ENCODE assay signal across 30 mouse cellular contexts in genomic region chr12:112543941-112544340, GRCm38 (mm10). TPM values are rescaled to one million over a fixed set of nuclear protein-coding genes. Genes with fewer than 3 reads are reported as not detected.
DNase-seq lines count a peak whose midpoint lies in the region; ATAC-seq and TF ChIP-seq lines count a peak whose summit lies in the region.
"Had no signal": no experiment of that assay in that cellular context is flagged by ENCODE, and none has a peak within 500 bp of the region (broad histone marks: within the 10 kb centered on the region; RNA-seq: fewer than 3 reads in every experiment).

No protein-coding gene starts in this region.

- DNase-seq in forebrain, embryonic 10.5 days (ENCODE audit: extremely low spot score, low spot score) = no peak
- DNase-seq in forebrain, embryonic 14.5 days (ENCODE audit: low spot score) = no peak
- no peak for DNase-seq in midbrain, embryonic 10.5 days (ENCODE audit: low spot score)
- no peak for DNase-seq in midbrain, embryonic 14.5 days
- no peak for DNase-seq in cerebellum, postnatal 4 days (ENCODE audit: low spot score in 2 of 2)
- DNase-seq: adrenal gland, postnatal 10 days; adrenal gland, postnatal 36 days; cerebellum, adult 18-20 months; cerebellum, adult 9-10 months; cerebellum, postnatal 14 days; gastrocnemius, postnatal 10 days; gastrocnemius, postnatal 36 days; heart, adult 2 months; heart, postnatal 10 days; heart, postnatal 36 days had no signal

- 75% methylated on average over 9 of the region's 9 CpGs for WGBS in forebrain, embryonic 10.5 days
- 72% methylated on average over 9 of the region's 9 CpGs for WGBS in forebrain, embryonic 14.5 days
- WGBS in intestine, embryonic 15.5 days = 75% methylated on average over 9 of the region's 9 CpGs
- 66% methylated on average over 9 of the region's 9 CpGs for WGBS in intestine, postnatal 0 days
- 77% methylated on average over 9 of the region's 9 CpGs for WGBS in midbrain, embryonic 10.5 days
- 80% methylated on average over 9 of the region's 9 CpGs for WGBS in midbrain, embryonic 14.5 days

- H3K4me2 ChIP-seq in forebrain, embryonic 14.5 days (ENCODE audit: low read length) = no peak overlapping the region
- H3K4me2 ChIP-seq in intestine, embryonic 15.5 days (replicated peaks) = no peak overlapping the region
- no peak overlapping the region for H3K4me2 ChIP-seq in intestine, postnatal 0 days (replicated peaks; ENCODE audit: low read depth)
- H3K4me2 ChIP-seq in midbrain, embryonic 14.5 days (ENCODE audit: low read length) = no peak overlapping the region
- H3K4me2 ChIP-seq: embryonic facial prominence, embryonic 12.5 days; embryonic facial prominence, embryonic 15.5 days; forebrain, embryonic 12.5 days; heart, embryonic 11.5 days; heart, embryonic 15.5 days; hindbrain, embryonic 12.5 days; hindbrain, embryonic 15.5 days had no signal

- H3K36me3 ChIP-seq in forebrain, embryonic 10.5 days (replicated peaks) = no peaks in the 10 kb centered on the region
- no peaks in the 10 kb centered on the region for H3K36me3 ChIP-seq in forebrain, embryonic 14.5 days (ENCODE audit: control insufficient read depth, insufficient read depth, low read length)
- no peaks in the 10 kb centered on the region for H3K36me3 ChIP-seq in intestine, embryonic 15.5 days
- no peaks in the 10 kb centered on the region for H3K36me3 ChIP-seq in intestine, postnatal 0 days (ENCODE audit: control insufficient read depth, insufficient read depth)
- no peaks in the 10 kb centered on the region for H3K36me3 ChIP-seq in midbrain, embryonic 10.5 days
- no peaks in the 10 kb centered on the region for H3K36me3 ChIP-seq in midbrain, embryonic 14.5 days (ENCODE audit: control insufficient read depth, insufficient read depth, low read length)
- H3K36me3 ChIP-seq: embryonic facial prominence, embryonic 12.5 days; embryonic facial prominence, embryonic 15.5 days; forebrain, embryonic 12.5 days; G1E; heart, embryonic 15.5 days; hindbrain, embryonic 12.5 days; hindbrain, embryonic 15.5 days had no signal

- peaks cover 19% of the 10 kb centered on the region for H3K27me3 ChIP-seq in forebrain, embryonic 10.5 days (ENCODE audit: poor library complexity, severe bottlenecking)
- H3K27me3 ChIP-seq in forebrain, embryonic 14.5 days (replicated peaks; ENCODE audit: control insufficient read depth, insufficient read depth, low read length) = no peaks in the 10 kb centered on the region
- H3K27me3 ChIP-seq in intestine, embryonic 15.5 days (replicated peaks) = no peaks in the 10 kb centered on the region
- H3K27me3 ChIP-seq in intestine, postnatal 0 days (replicated peaks; ENCODE audit: control insufficient read depth, insufficient read depth, low read length) = no peaks in the 10 kb centered on the region
- H3K27me3 ChIP-seq in midbrain, embryonic 10.5 days (ENCODE audit: low read depth, poor library complexity, severe bottlenecking) = peaks cover 31% of the 10 kb centered on the region
- H3K27me3 ChIP-seq in midbrain, embryonic 14.5 days (ENCODE audit: control insufficient read depth, insufficient read depth, low read length) = no peaks in the 10 kb centered on the region; the same call in 1 of the 2 replicates
- H3K27me3 ChIP-seq: embryonic facial prominence, embryonic 12.5 days; embryonic facial prominence, embryonic 15.5 days; heart, embryonic 15.5 days had no signal

- H3K9me3 ChIP-seq in forebrain, embryonic 10.5 days = no peaks in the 10 kb centered on the region
- no peaks in the 10 kb centered on the region for H3K9me3 ChIP-seq in forebrain, embryonic 14.5 days (replicated peaks; ENCODE audit: control insufficient read depth, low read length)
- H3K9me3 ChIP-seq in intestine, embryonic 15.5 days = no peaks in the 10 kb centered on the region
- no peaks in the 10 kb centered on the region for H3K9me3 ChIP-seq in intestine, postnatal 0 days (ENCODE audit: control insufficient read depth)
- H3K9me3 ChIP-seq in midbrain, embryonic 10.5 days (replicated peaks) = no peaks in the 10 kb centered on the region
- no peaks in the 10 kb centered on the region for H3K9me3 ChIP-seq in midbrain, embryonic 14.5 days (ENCODE audit: control insufficient read depth, low read length)
- H3K9me3 ChIP-seq: embryonic facial prominence, embryonic 12.5 days; embryonic facial prominence, embryonic 15.5 days; forebrain, embryonic 12.5 days; G1E; heart, embryonic 15.5 days; hindbrain, embryonic 12.5 days; hindbrain, embryonic 15.5 days had no signal

- TF ChIP-seq CTCF in intestine, postnatal 0 days (IDR thresholded peaks at IDR 0.05; ENCODE audit: low read depth) = no peak

- H3K4me1 ChIP-seq in forebrain, embryonic 10.5 days = peaks cover 68% of the 10 kb centered on the region
- H3K4me1 ChIP-seq in forebrain, embryonic 14.5 days (ENCODE audit: control insufficient read depth, insufficient read depth, low read length) = peaks cover 39% of the 10 kb centered on the region
- H3K4me1 ChIP-seq in intestine, embryonic 15.5 days (replicated peaks) = peaks cover 5% of the 10 kb centered on the region; the same call in 1 of the 2 replicates
- no peaks in the 10 kb centered on the region for H3K4me1 ChIP-seq in intestine, postnatal 0 days (replicated peaks; ENCODE audit: control insufficient read depth, insufficient read depth, low read length)
- H3K4me1 ChIP-seq in midbrain, embryonic 10.5 days = peaks cover 65% of the 10 kb centered on the region
- peaks cover 42% of the 10 kb centered on the region for H3K4me1 ChIP-seq in midbrain, embryonic 14.5 days (ENCODE audit: control insufficient read depth, insufficient read depth, low read length)
- H3K4me1 ChIP-seq: embryonic facial prominence, embryonic 15.5 days had no signal

- H3K9ac ChIP-seq in forebrain, embryonic 14.5 days (ENCODE audit: low read length) = no peak overlapping the region
- no peak overlapping the region for H3K9ac ChIP-seq in intestine, embryonic 15.5 days
- H3K9ac ChIP-seq in intestine, postnatal 0 days (ENCODE audit: low read depth, low read length) = no peak overlapping the region
- H3K9ac ChIP-seq in midbrain, embryonic 14.5 days (replicated peaks; ENCODE audit: low read length) = no peak overlapping the region
- H3K9ac ChIP-seq: embryonic facial prominence, embryonic 12.5 days; embryonic facial prominence, embryonic 15.5 days; forebrain, embryonic 12.5 days; heart, embryonic 15.5 days; hindbrain, embryonic 12.5 days; hindbrain, embryonic 15.5 days had no signal

- no peak for ATAC-seq in forebrain, embryonic 14.5 days
- ATAC-seq in intestine, embryonic 15.5 days = peak; percentile 19; the same call in 1 of the 2 replicates
- no peak for ATAC-seq in intestine, postnatal 0 days
- no peak for ATAC-seq in midbrain, embryonic 14.5 days (ENCODE audit: low FRiP score, low TSS enrichment)
- ATAC-seq in megakaryocyte progenitor cell, adult 5-6 weeks (replicated peaks; ENCODE audit: poor library complexity) = 0 out of 2 replicates have a peak, but pooled peaks have one; percentile 4
- ATAC-seq: forebrain, embryonic 16.5 days had no signal

- H3K4me3 ChIP-seq in forebrain, embryonic 10.5 days = no peak overlapping the region
- no peak overlapping the region for H3K4me3 ChIP-seq in forebrain, embryonic 14.5 days (ENCODE audit: low read depth, low read length)
- H3K4me3 ChIP-seq in intestine, embryonic 15.5 days (replicated peaks) = no peak overlapping the region
- no peak overlapping the region for H3K4me3 ChIP-seq in intestine, postnatal 0 days (ENCODE audit: low read depth, low read length)
- H3K4me3 ChIP-seq in midbrain, embryonic 10.5 days = no peak overlapping the region
- no peak overlapping the region for H3K4me3 ChIP-seq in midbrain, embryonic 14.5 days (replicated peaks; ENCODE audit: low read depth, low read length)
- H3K4me3 ChIP-seq: embryonic facial prominence, embryonic 12.5 days; embryonic facial prominence, embryonic 15.5 days; forebrain, embryonic 12.5 days; heart, adult 2 months; heart, embryonic 15.5 days; hindbrain, embryonic 12.5 days; hindbrain, embryonic 15.5 days had no signal

- peak overlapping the region; percentile 27; the same call in 1 of the 2 replicates for H3K27ac ChIP-seq in forebrain, embryonic 10.5 days
- no peak overlapping the region for H3K27ac ChIP-seq in forebrain, embryonic 14.5 days (ENCODE audit: low read depth, low read length)
- H3K27ac ChIP-seq in intestine, embryonic 15.5 days = no peak overlapping the region
- H3K27ac ChIP-seq in intestine, postnatal 0 days (ENCODE audit: low read depth, low read length) = no peak overlapping the region
- 0 out of 2 replicates have a peak overlapping the region, but pooled peaks have one; percentile 20 for H3K27ac ChIP-seq in midbrain, embryonic 10.5 days (replicated peaks)
- H3K27ac ChIP-seq in midbrain, embryonic 14.5 days (replicated peaks; ENCODE audit: low read depth, low read length) = no peak overlapping the region
- H3K27ac ChIP-seq: embryonic facial prominence, embryonic 12.5 days; embryonic facial prominence, embryonic 15.5 days; heart, adult 2 months; heart, embryonic 15.5 days; hindbrain, embryonic 15.5 days had no signal

RNA-seq across cellular contexts. Expression of gene Tmem179, which starts 27.4 kb away (rescaled TPM):
- 0.55 and 0.89 TPM in 2 replicates for polyA plus RNA-seq in forebrain, embryonic 10.5 days (2016; fragmentation: Nextera tagmentation; extraction: Ambion mirVana)
- polyA plus RNA-seq in forebrain, embryonic 14.5 days (2014; fragmentation: Nextera tagmentation; extraction: Ambion mirVana) = 40.0 and 49.0 TPM in 2 replicates
- 2.4 and 3.2 TPM in 2 replicates for polyA plus RNA-seq in intestine, embryonic 15.5 days (2015; fragmentation: Nextera tagmentation; extraction: Ambion mirVana)
- polyA plus RNA-seq in intestine, postnatal 0 days (2015; fragmentation: Nextera tagmentation; extraction: Ambion mirVana) = 1.8 and 1.9 TPM in 2 replicates
- polyA plus RNA-seq in midbrain, embryonic 10.5 days (2016; fragmentation: Nextera tagmentation; extraction: Ambion mirVana) = 2.8 and 4.9 TPM in 2 replicates
- polyA plus RNA-seq in midbrain, embryonic 14.5 days (2014; fragmentation: Nextera tagmentation; extraction: Ambion mirVana) = 50.7 and 68.6 TPM in 2 replicates
- total RNA-seq in megakaryocyte progenitor cell, adult 5-6 weeks (2015) = not detected in 2 replicates
- total RNA-seq in megakaryocyte progenitor cell, adult 5-6 weeks (2017) = not detected in 2 replicates
- total RNA-seq: common myeloid progenitor, adult 5-6 weeks; G1E; gastrocnemius, adult 18-20 months; gastrocnemius, postnatal 36 days; granulocyte monocyte progenitor cell, adult 5-6 weeks; heart, adult 2 months; heart, postnatal 10 days; heart, postnatal 36 days had no signal

RNA-seq across cellular contexts. Expression of gene Inf2, which starts 44.6 kb away (rescaled TPM):
- 1.1 and 1.3 TPM in 2 replicates for polyA plus RNA-seq in forebrain, embryonic 10.5 days (2016; fragmentation: Nextera tagmentation; extraction: Ambion mirVana)
- polyA plus RNA-seq in forebrain, embryonic 14.5 days (2014; fragmentation: Nextera tagmentation; extraction: Ambion mirVana) = 2.6 and 2.9 TPM in 2 replicates
- polyA plus RNA-seq in intestine, embryonic 15.5 days (2015; fragmentation: Nextera tagmentation; extraction: Ambion mirVana) = 2.5 and 2.8 TPM in 2 replicates
- 0.70 and 1.1 TPM in 2 replicates for polyA plus RNA-seq in intestine, postnatal 0 days (2015; fragmentation: Nextera tagmentation; extraction: Ambion mirVana)
- polyA plus RNA-seq in midbrain, embryonic 10.5 days (2016; fragmentation: Nextera tagmentation; extraction: Ambion mirVana) = 1.7 and 1.8 TPM in 2 replicates
- polyA plus RNA-seq in midbrain, embryonic 14.5 days (2014; fragmentation: Nextera tagmentation; extraction: Ambion mirVana) = 0.89 and 1.6 TPM in 2 replicates
- 11.0 and 13.6 TPM in 2 replicates for total RNA-seq in megakaryocyte progenitor cell, adult 5-6 weeks (2015)
- 4.8 and 7.1 TPM in 2 replicates for total RNA-seq in megakaryocyte progenitor cell, adult 5-6 weeks (2017)

RNA-seq across cellular contexts. Expression of gene A530016L24Rik, which starts 54.7 kb away (rescaled TPM):
- not detected in 2 replicates for polyA plus RNA-seq in forebrain, embryonic 10.5 days (2016; fragmentation: Nextera tagmentation; extraction: Ambion mirVana)
- polyA plus RNA-seq in forebrain, embryonic 14.5 days (2014; fragmentation: Nextera tagmentation; extraction: Ambion mirVana) = 0.09 and 0.12 TPM in 2 replicates
- 0.30 and 0.36 TPM in 2 replicates for polyA plus RNA-seq in intestine, embryonic 15.5 days (2015; fragmentation: Nextera tagmentation; extraction: Ambion mirVana)
- polyA plus RNA-seq in intestine, postnatal 0 days (2015; fragmentation: Nextera tagmentation; extraction: Ambion mirVana) = 0.07 and 0.22 TPM in 2 replicates
- polyA plus RNA-seq in midbrain, embryonic 10.5 days (2016; fragmentation: Nextera tagmentation; extraction: Ambion mirVana) = not detected in 2 replicates
- polyA plus RNA-seq in midbrain, embryonic 14.5 days (2014; fragmentation: Nextera tagmentation; extraction: Ambion mirVana) = 0.12 TPM in 1 of 2 replicates, not detected in the other
- total RNA-seq in megakaryocyte progenitor cell, adult 5-6 weeks (2015) = not detected in 2 replicates
- total RNA-seq in megakaryocyte progenitor cell, adult 5-6 weeks (2017) = not detected in 2 replicates
- total RNA-seq: common myeloid progenitor, adult 5-6 weeks; granulocyte monocyte progenitor cell, adult 5-6 weeks had no signal
- polyA plus RNA-seq: embryonic facial prominence, embryonic 12.5 days; forebrain, embryonic 12.5 days; G1E had no signal

Comparison
In these comparisons a context has a peak if more than half of its experiments do, and no peak if none do; other contexts are left out.
1. H3K27ac ChIP-seq: peak in forebrain, embryonic 10.5 days (single experiment) and midbrain, embryonic 10.5 days (single experiment); none in forebrain, embryonic 14.5 days (single experiment), intestine, embryonic 15.5 days (single experiment), intestine, postnatal 0 days (single experiment) and midbrain, embryonic 14.5 days (single experiment).
2. ATAC-seq: peak in intestine, embryonic 15.5 days (single experiment) and megakaryocyte progenitor cell, adult 5-6 weeks (single experiment); none in forebrain, embryonic 14.5 days (single experiment), intestine, postnatal 0 days (single experiment) and midbrain, embryonic 14.5 days (single experiment).